Mouse (Mus musculus): ENCODE results near the gene Cox10.

DNA sequence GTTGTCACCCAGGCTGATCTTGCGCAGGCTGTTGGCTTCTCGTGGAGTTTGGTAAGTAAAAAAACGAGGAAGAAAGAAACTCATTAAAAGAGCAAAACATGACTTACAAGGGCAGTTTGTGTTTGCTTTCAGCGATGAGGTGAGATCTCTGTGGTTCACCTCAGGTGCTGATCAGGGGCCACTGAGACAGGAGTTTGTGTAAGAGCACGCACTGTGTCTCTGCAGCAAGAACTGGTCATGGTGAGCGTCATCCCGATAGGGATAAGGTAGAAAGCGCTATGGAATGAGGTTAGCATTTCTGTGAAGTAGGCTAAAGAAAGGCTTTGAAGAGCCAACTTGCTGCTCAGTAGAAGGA lies 436 bp upstream of the Cox10 start:
- TF ChIP-seq GATA1 (IDR thresholded peaks at IDR 0.05; ENCODE audit: low read length) (no peak), TAL1 (IDR thresholded peaks at IDR 0.05; ENCODE audit: low read length) (no peak)
